Comparison of ENCODE assay signal across 17 mouse cellular contexts in the genomic region with DNA sequence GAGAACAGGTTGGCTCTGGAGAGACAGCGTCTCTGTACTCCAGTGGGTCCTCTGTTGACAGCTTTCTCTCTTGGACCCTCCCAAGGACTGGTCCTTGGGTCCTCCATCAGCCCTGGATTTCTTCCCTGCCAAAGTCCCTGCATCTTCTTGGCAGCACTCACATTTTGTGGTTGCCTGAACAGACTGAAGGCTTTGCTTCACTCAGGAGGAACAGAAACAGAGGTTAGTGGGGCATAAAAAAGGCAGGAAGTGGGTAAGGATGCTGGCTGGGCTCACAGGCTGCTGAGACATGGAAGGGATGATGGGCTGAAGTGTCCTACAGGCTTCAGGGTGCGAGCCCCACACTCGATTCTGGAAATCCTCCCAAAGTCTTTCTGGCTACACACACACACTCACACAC. TPM values are rescaled to one million over a fixed set of nuclear protein-coding genes. Genes with fewer than 3 reads are reported as not detected.
DNase-seq lines count a peak whose midpoint lies in the region; ATAC-seq lines count a peak whose summit lies in the region.
"Had no signal": no experiment of that assay in that cellular context is flagged by ENCODE, and none has a peak within 500 bp of the region (broad histone marks: within the 10 kb centered on the region; RNA-seq: fewer than 3 reads in every experiment).

No protein-coding gene starts in this region.

- peak; percentile 67 for ATAC-seq in megakaryocyte, adult 5-6 weeks (ENCODE audit: poor library complexity, severe bottlenecking)
- ATAC-seq: forebrain, embryonic 15.5 days; hindbrain, postnatal 0 days had no signal

- intact Hi-C loops in left cerebral cortex, postnatal 4 days (cut with DNase I): no loop called here
- intact Hi-C loops in left cerebral cortex, postnatal 25 days (cut with DNase I): no loop called here

- DNase-seq in left cerebral cortex, postnatal 4 days: peak; percentile 18
- DNase-seq in left cerebral cortex, postnatal 25 days (ENCODE audit: low spot score in 2 of 2): no peak
- peak; percentile 61 for DNase-seq in 3T3-L1 (ENCODE audit: low read depth, low spot score)
- peak; percentile 40 for DNase-seq in Muller cell, postnatal 12 days (ENCODE audit: inconsistent ontology term)
- no peak for DNase-seq in thymus, postnatal 14 days
- DNase-seq in cerebellum, postnatal 4 days (ENCODE audit: low spot score in 2 of 2): no peak
- DNase-seq: adrenal gland, adult 8-10 months; cerebellum, adult 11 months; cerebellum, adult 8-10 months; cerebellum, postnatal 36 days; gastrocnemius, postnatal 14 days; heart, adult 18-20 months; heart, postnatal 10 days; kidney, adult 11 months had no signal

RNA-seq across cellular contexts. Expression of a gene that starts 35.8 kb away (rescaled TPM):
- 10 to 100 TPM; 47.8 to 57.1 TPM for total RNA-seq in left cerebral cortex, postnatal 4 days (2021)
- 10 to 100 TPM; 49.7 to 53.8 TPM for total RNA-seq in left cerebral cortex, postnatal 25 days (2021)
- 8.8 and 9.7 TPM in 2 replicates for total RNA-seq in megakaryocyte, adult 5-6 weeks (2015)
- 9.7 and 12.8 TPM in 2 replicates for total RNA-seq in megakaryocyte, adult 5-6 weeks (2017)

Comparison
In these comparisons a context has a peak if more than half of its experiments do, and no peak if none do; other contexts are left out.
1. DNase-seq: peak in left cerebral cortex, postnatal 4 days (single experiment), 3T3-L1 (single experiment) and Muller cell, postnatal 12 days (single experiment); none in left cerebral cortex, postnatal 25 days (0 of 2), thymus, postnatal 14 days (single experiment) and cerebellum, postnatal 4 days (0 of 2).